Mouse (Mus musculus) layer of hippocampus, adult 9-10 months (tissue): ENCODE measurements around the gene Whamm.

ENCODE experiments used
- DNase-seq: peaks from one replicate; pipeline ENCODE4 v3.0.0; 2022; ENCODE audit warnings: low spot score

The Whamm gene

GRCm38 (mm10) chr7:81597660-81598059, 26.6 kb downstream of the Whamm start:
- no peak for DNase-seq

GRCm38 (mm10) chr7:81599379-81600280, 28.6 kb downstream of the Whamm start:
- DNase-seq: no peak

DNA sequence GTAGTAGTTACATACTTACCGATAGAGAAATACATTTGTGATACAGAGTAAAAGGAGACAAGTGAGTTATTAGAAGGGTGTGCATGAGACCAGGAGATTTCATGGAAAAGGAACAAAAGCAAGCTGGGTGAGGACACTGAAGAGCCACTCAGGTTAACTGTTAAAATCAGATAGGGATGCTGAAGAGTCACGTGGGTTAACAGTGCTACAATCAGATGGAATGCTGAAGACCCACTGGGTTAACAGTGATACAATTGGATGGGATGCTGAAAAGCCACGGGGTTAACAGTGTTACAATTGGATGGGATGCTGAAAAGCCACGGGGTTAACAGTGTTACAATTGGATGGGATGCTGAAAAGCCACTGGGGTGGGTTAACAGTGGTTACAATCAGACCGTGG, 33.9 kb downstream of the Whamm start:
- DNase-seq: no peak

GRCm38 (mm10) chr7:81605489-81605888, 34.4 kb downstream of the Whamm start:
- no peak for DNase-seq

DNA sequence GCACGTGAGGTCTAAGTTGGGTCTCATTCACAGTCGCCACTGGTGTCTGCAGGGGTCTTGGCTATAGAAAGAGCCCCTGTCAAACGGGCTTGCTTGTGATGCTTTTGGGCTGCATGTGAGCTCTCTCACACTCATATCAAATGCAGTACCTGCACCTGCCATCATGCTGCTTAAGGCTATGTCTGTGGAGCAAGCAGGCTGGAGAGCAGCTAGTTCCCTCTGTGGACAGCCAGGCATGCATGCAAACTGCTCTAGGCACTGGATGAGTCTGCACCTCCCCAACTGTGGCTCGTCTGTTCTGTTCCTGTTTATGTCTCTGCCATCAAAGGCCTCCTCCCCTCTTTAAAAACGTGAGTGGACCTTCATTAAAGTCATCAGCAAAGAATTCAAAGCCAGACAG, 35.4 kb downstream of the Whamm start:
- no peak for DNase-seq

- DNase-seq: no peak
These were observed 39.1 kb downstream of the Whamm start for GRCm38 (mm10) chr7:81610125-81610524.

DNA sequence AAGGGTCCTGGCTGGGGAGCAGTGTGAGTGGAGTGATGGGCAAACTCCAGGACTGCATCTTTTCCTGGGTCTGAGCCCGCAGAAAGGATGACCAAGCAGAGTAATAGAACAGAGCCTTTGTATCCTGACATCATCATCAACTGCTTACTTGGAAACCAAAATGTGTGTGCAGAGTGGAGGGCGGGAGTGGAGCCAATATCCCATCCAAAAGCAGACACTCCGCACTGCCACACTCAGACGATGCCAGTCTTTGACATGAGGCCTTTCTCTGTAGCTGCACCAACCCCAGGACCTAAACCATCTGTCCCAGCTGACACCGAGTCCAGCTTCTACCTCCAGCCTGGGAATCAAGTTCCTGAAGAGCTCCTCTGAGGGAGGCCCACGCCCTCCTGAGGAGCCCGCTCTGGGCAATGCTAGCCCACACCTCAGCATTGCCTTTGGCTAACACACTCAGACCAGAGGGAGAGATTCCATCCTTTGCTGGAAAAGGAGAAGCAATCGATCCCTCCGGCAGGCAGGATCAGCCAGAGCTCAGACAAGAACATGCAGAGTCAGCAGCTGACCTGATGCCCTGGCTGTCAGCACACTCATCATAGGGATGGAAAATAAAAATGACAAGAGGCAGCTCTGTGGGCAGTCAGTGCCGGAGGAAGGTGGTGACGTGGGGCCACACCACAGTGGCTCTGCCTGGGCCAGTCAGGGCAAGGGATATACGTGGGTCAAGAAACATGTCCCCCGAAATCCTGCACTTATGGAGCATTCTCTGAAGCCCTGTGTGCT, 42.0 kb downstream of the Whamm start:
- no peak for DNase-seq

- no peak for DNase-seq
These were observed 44.0 kb downstream of the Whamm start for GRCm38 (mm10) chr7:81615031-81615430.

DNA sequence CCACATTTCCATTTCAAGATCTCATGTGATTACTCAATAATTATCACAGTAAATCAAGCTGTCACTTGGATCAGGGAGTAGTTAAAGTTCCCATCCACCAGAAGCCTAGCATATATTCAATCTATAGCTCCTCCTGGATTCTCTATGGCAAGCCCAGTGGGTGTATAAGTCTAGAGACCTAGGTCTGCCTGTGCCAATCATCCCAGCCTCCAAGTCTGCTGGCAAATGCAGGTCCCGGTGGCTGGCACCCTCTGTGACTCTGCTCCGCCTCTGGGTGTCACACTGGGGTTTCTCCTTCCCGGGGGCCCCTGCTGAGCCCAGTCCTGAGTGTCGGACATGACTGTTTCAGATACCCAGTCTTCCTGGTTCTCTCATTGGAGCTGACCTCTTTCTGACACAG, 51.7 kb downstream of the Whamm start:
- DNase-seq: no peak

DNA sequence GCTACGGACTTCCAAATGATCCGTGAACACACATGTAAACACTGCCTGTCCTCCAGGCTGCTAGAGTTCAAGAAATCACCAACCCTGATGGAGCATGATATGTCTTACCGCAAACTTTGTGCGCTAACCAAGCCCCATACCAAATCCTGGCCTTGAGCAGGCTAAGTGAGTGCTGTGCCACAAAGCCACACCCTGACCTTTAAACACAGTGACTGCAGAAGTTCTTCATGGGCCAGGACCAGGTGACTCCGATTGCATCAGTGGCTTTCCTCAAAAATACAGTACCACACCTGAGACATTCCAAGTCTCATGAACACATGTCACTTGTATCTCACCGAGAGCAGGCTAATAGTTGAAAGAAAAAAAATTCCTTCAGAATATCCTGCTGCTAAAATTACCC, 52.7 kb downstream of the Whamm start:
- DNase-seq: no peak

DNA sequence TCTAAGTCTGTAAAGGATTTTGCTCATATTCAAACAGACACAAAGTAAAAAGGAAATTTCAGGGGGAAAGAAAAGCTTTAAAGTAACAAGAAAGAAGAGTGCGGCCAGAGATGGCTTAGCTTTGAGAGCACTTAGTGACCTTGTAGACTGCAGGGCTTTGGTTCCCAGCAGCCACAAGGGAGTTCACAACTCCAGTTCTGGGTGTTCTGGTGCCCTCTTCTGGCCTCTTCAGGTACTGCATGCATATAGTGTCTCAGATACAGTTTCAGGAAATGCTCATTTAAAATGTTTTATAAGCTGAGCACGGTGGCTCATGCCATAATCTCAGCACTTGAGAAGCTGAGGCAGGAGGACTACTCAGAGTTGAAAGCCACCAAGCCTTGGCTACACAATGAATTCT, 55.4 kb downstream of the Whamm start:
- no peak for DNase-seq

GRCm38 (mm10) chr7:81631261-81631660, 60.2 kb downstream of the Whamm start:
- no peak for DNase-seq

- DNase-seq: no peak
These were observed 61.5 kb downstream of the Whamm start for GRCm38 (mm10) chr7:81632586-81632985.

DNA sequence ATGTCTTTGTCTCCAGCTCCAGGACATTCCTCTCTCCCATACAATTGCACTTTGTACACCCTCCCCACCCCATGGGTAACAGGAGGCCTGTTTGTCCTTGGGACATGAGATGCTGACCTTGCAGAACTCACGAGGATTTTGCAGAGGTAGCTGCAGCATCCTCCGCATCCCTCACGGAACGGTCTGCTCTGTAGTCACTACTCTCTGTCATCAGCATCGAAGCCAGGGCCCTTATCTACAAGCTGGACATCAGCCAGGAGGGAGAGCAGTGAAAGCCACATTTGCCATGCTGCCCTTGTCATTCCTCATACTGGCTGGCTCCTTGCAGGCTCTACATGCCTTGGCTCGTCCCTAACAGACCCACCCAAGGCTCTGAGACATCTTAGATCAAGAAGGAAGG, 70.0 kb downstream of the Whamm start:
- DNase-seq: no peak

DNA sequence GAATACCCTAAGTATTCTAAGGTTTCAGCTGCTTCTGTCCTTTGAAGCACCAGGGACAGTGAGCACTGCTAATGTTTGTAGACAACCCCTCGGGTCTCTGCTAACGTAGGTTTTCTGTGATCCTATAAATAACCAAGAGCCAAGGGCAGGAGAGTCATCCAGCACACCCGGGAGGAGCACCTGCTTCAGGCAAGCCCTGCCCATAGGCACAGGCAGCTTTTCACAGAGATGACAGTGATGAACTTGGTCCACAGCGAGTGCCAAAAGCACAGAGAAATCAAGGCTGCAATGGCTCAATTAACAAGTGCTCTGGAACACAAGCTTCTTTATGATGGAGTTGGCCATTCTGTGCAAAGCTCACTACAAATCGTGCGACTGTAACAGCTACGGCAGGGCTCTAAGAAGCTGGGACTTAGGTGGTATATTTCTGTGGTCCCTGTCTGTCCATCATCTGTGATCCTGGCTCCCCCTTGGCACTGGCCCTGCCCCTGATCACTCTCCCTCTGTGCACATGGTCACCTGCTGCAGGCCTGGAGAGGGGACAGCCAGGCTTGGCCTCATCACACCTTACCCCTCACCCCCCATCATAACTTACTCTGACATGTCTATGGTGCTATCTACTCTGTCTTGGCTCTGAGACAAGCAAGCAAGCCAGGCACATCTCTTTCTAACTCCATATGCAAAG, 73.6 kb downstream of the Whamm start:
- no peak for DNase-seq
